Mouse (Mus musculus) thymus, adult 2 months (tissue): Measurements from ENCODE around the gene Pla2g2d.

ENCODE experiments used
- CTCF ChIP-seq: fragments of 200-500 bp; IDR thresholded peaks from 2 replicates; pipeline ENCODE4 v1.5.1; 2012; ENCODE audit warnings: mild to moderate bottlenecking, control low read depth, low read length, moderate library complexity, borderline replicate concordance; ENCODE audit not compliant: control insufficient read depth, poor library complexity, insufficient read depth; ENCODE audit errors: extremely low read depth
- POLR2A ChIP-seq: fragments of 200-500 bp; IDR thresholded peaks from 2 replicates; pipeline ENCODE4 v1.6.1; 2012; ENCODE audit warnings: mild to moderate bottlenecking, low read length, control low read depth, moderate library complexity; ENCODE audit not compliant: control insufficient read depth, poor library complexity, insufficient read depth; ENCODE audit errors: extremely low read depth

DNA sequence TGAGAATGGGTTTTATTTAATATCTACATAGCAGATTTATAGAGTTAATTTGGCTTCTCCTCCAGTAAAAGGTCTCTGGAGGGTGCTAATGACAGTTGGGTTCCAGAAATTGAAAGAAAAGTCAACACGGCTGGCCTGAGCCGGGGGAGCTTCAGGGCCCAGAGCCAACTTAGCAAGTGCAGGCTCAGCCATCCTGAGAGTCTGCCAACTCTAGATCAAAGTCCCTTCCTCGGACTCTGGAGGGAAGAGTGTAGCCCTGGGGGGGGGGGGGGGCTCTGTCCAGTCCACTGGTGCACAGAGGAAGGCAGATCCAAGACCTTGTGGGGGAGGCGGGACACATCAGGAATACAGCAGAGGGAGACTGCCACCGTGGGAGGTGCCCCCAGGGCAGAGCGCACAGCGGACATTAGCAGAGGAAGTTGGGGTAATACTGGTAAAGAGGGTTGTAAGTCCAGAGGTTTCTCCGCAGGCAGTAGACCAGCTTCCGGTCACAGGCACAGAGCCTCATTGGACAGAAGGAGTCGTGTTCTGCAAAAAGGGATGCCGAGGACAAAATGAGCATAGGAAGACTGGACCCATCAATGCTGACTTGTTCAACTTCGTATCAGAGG is 24.7 kb downstream of the Pla2g2d start:
- TF ChIP-seq CTCF (no peak), POLR2A (no peak)
